Mouse (Mus musculus) erythroid progenitor cell, adult 5-6 weeks (primary cell): Measurements from ENCODE around the gene 1190005I06Rik. TPM values are rescaled to one million over a fixed set of nuclear protein-coding genes. Genes with fewer than 3 reads are reported as not detected.

Source experiments
- ATAC-seq: replicated peaks from 2 replicates; pipeline ENCODE4 v1.8.0; 2016; ENCODE audit warnings: moderate number of reproducible peaks, mild to moderate bottlenecking, moderate TSS enrichment, inconsistent platforms; ENCODE audit not compliant: poor library complexity, low FRiP score, severe bottlenecking
- total RNA-seq, 2 experiments: library from RNA; stranded (forward) in 1 of 2; stranded (reverse) in 1 of 2; fragments of 150-400 nt in 1 of 2; fragments of 186-747, 209-891 nt in 1 of 2; gene quantifications; 2 replicates each; pipeline versions ENCODE4 v1.2.3 to v1.2.4; 2015 to 2017; ENCODE audit warnings: low replicate concordance in 2 of 2

1190005I06Rik gene
- total RNA-seq, 2 experiments from 2014 or later, result not detected

- ATAC-seq, result peak; percentile 50
Observed at GRCm38 (mm10) chr8:120668374-120668905, 21.0 kb upstream of the 1190005I06Rik start, which contains the start of gene Emc8. TSS of gene Emc8 (minus strand) at chr8:120668573.

GRCm38 (mm10) chr8:120667561-120668373, 20.3 kb upstream of the 1190005I06Rik start, which contains the start of the genes Gm27021 and Cox4i1:
TSS of gene Gm27021 (minus strand) at chr8:120668079.
TSS of gene Cox4i1 (plus strand) at chr8:120668222.
- ATAC-seq, result peak; percentile 85

GRCm38 (mm10) chr8:120666807-120667470, 19.5 kb upstream of the 1190005I06Rik start:
- ATAC-seq, result no peak

- ATAC-seq, result peak; percentile 47
Observed at GRCm38 (mm10) chr8:120665726-120666455, 18.5 kb upstream of the 1190005I06Rik start.

GRCm38 (mm10) chr8:120664566-120664965, 17.1 kb upstream of the 1190005I06Rik start:
- ATAC-seq, result no peak

GRCm38 (mm10) chr8:120657415-120657814, 10.0 kb upstream of the 1190005I06Rik start:
- no peak for ATAC-seq

- no peak for ATAC-seq
Observed at GRCm38 (mm10) chr8:120656322-120657052, 9.1 kb upstream of the 1190005I06Rik start.

- ATAC-seq, result no peak
Observed at GRCm38 (mm10) chr8:120644663-120645062, 2.8 kb downstream of the 1190005I06Rik start.

GRCm38 (mm10) chr8:120642031-120642662, 5.3 kb downstream of the 1190005I06Rik start:
- ATAC-seq, result no peak

- no peak for ATAC-seq
Observed at GRCm38 (mm10) chr8:120641245-120641644, 6.2 kb downstream of the 1190005I06Rik start.

- no peak for ATAC-seq
Observed at GRCm38 (mm10) chr8:120634329-120634839, 13.0 kb downstream of the 1190005I06Rik start.

GRCm38 (mm10) chr8:120633665-120634271, 13.7 kb downstream of the 1190005I06Rik start:
- no peak for ATAC-seq

- no peak for ATAC-seq
Observed at GRCm38 (mm10) chr8:120632969-120633664, 14.3 kb downstream of the 1190005I06Rik start.

GRCm38 (mm10) chr8:120631441-120632375, 15.7 kb downstream of the 1190005I06Rik start:
- no peak for ATAC-seq

- ATAC-seq, result no peak
Observed at GRCm38 (mm10) chr8:120630848-120631247, 16.6 kb downstream of the 1190005I06Rik start.

GRCm38 (mm10) chr8:120630031-120630430, 17.4 kb downstream of the 1190005I06Rik start:
- ATAC-seq, result no peak

GRCm38 (mm10) chr8:120627298-120627697, 20.1 kb downstream of the 1190005I06Rik start:
- no peak for ATAC-seq
